Comparison of ENCODE assay signal across 8 mouse cellular contexts in the genomic region with DNA sequence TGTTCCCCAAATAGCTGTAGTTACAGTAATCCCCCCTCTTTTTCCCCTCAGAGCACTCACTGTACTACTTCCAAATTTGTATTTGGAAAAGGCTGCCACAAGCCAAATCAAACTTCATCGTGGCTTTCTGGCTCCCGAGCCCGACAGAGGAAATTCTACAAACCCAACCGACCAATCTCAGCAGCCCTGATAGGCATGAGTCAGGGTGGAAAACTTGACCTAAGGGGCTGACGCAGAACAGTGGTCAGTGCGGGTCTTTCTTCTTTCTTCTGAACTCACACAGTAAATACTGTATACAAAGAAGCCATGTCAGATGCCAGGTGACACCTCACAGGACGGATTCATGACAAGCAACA.
DNase-seq lines count a peak whose midpoint lies in the region; ATAC-seq and TF ChIP-seq lines count a peak whose summit lies in the region.

No protein-coding gene starts in this region.

- intact Hi-C loops in heart, postnatal 36 days (cut with DNase I), result no loop called here

- H3K4me1 ChIP-seq in forebrain, postnatal 0 days (ENCODE audit: insufficient read depth), result no peaks in the 10 kb centered on the region
- peaks cover 18% of the 10 kb centered on the region for H3K4me1 ChIP-seq in forebrain, embryonic 13.5 days
- peaks cover 5% of the 10 kb centered on the region for H3K4me1 ChIP-seq in brown adipose tissue, adult 24 weeks (ENCODE audit: control insufficient read depth, insufficient read depth, insufficient read length, low read length)

- DNase-seq in forebrain, postnatal 0 days, result no peak
- DNase-seq in heart, postnatal 36 days, result peak; percentile 38 to 52
- peak; percentile 45 for DNase-seq in lung, postnatal 25 days (ENCODE audit: low spot score)
- no peak for DNase-seq in cerebellum, postnatal 36 days
- DNase-seq in ovary, postnatal 36 days (ENCODE audit: low spot score), result no peak

- no peaks in the 10 kb centered on the region for H3K36me3 ChIP-seq in forebrain, postnatal 0 days (ENCODE audit: insufficient read depth)
- H3K36me3 ChIP-seq in forebrain, embryonic 13.5 days (ENCODE audit: poor library complexity, severe bottlenecking), result no peaks in the 10 kb centered on the region

- no peak for TF ChIP-seq CTCF in forebrain, postnatal 0 days (IDR thresholded peaks at IDR 0.05; ENCODE audit: low read depth)

- peak; percentile 2; the same call in 1 of the 2 replicates for ATAC-seq in forebrain, postnatal 0 days
- no peak for ATAC-seq in forebrain, embryonic 13.5 days
- ATAC-seq in cerebellum, adult (ENCODE audit: insufficient number of reproducible peaks, low FRiP score, low TSS enrichment), result no peak

- 47% methylated on average over 7 of the region's 7 CpGs for WGBS in forebrain, postnatal 0 days
- 76% methylated on average over 7 of the region's 7 CpGs for WGBS in forebrain, embryonic 13.5 days

- H3K27ac ChIP-seq in forebrain, postnatal 0 days (ENCODE audit: low read depth, low read length), result peak overlapping the region; percentile 1; the same call in 1 of the 2 replicates
- no peak overlapping the region for H3K27ac ChIP-seq in forebrain, embryonic 13.5 days
- 0 out of 2 replicates have a peak overlapping the region, but pooled peaks have one; percentile 17 for H3K27ac ChIP-seq in brown adipose tissue, adult 24 weeks (replicated peaks; ENCODE audit: low read depth, low read length)

- no peaks in the 10 kb centered on the region for H3K27me3 ChIP-seq in forebrain, postnatal 0 days (ENCODE audit: insufficient read depth, low read length)
- H3K27me3 ChIP-seq in forebrain, embryonic 13.5 days, result no peaks in the 10 kb centered on the region

- H3K9ac ChIP-seq in forebrain, postnatal 0 days, result peak overlapping the region; percentile 14; the same call in 1 of the 2 replicates
- H3K9ac ChIP-seq in forebrain, embryonic 13.5 days, result no peak overlapping the region

- no peaks in the 10 kb centered on the region for H3K9me3 ChIP-seq in forebrain, postnatal 0 days (ENCODE audit: low read length)
- H3K9me3 ChIP-seq in forebrain, embryonic 13.5 days (replicated peaks), result no peaks in the 10 kb centered on the region

- no peak overlapping the region for H3K4me3 ChIP-seq in forebrain, postnatal 0 days (ENCODE audit: low read depth, low read length)
- no peak overlapping the region for H3K4me3 ChIP-seq in forebrain, embryonic 13.5 days
- H3K4me3 ChIP-seq in brown adipose tissue, adult 24 weeks (ENCODE audit: insufficient read depth, low read depth, low read length), result no peak overlapping the region

- H3K4me2 ChIP-seq in forebrain, postnatal 0 days (ENCODE audit: low read depth), result no peak overlapping the region
- H3K4me2 ChIP-seq in forebrain, embryonic 13.5 days, result no peak overlapping the region

Comparison
In these comparisons a context has a peak if more than half of its experiments do, and no peak if none do; other contexts are left out.
1. DNase-seq: peak in heart, postnatal 36 days (2 of 2) and lung, postnatal 25 days (single experiment); none in forebrain, postnatal 0 days (single experiment), cerebellum, postnatal 36 days (0 of 2) and ovary, postnatal 36 days (single experiment).